ENCODE assay signal across 19 mouse cellular contexts in genomic region chr13:104091734-104092133, GRCm38 (mm10).
"Had no signal": no experiment of that assay in that cellular context is flagged by ENCODE, and none has a peak within 500 bp of the region (broad histone marks: within the 10 kb centered on the region; RNA-seq: fewer than 3 reads in every experiment).

No protein-coding gene starts in this region.

- H3K36me3 ChIP-seq: limb, embryonic 10.5 days; limb, embryonic 13.5 days; liver, embryonic 12.5 days; liver, embryonic 15.5 days; lung, embryonic 15.5 days; stomach, embryonic 15.5 days had no signal

- ATAC-seq: liver, embryonic 12.5 days had no signal

- H3K27ac ChIP-seq: layer of hippocampus, adult 2 months; limb, embryonic 10.5 days; limb, embryonic 13.5 days; liver, embryonic 12.5 days; liver, embryonic 15.5 days; lung, embryonic 15.5 days; stomach, embryonic 15.5 days had no signal

- H3K4me1 ChIP-seq: stomach, embryonic 15.5 days had no signal

- H3K4me3 ChIP-seq: layer of hippocampus, adult 2 months; limb, embryonic 10.5 days; limb, embryonic 13.5 days; liver, embryonic 12.5 days; liver, embryonic 15.5 days; lung, embryonic 15.5 days; megakaryocyte, embryonic 14.5 days; stomach, embryonic 15.5 days had no signal

- DNase-seq: kidney, adult 9 months; kidney, postnatal 14 days; kidney, postnatal 4 days; layer of hippocampus, adult 9-11 months; liver; lung, adult 18-20 months; lung, postnatal 10 days; lung, postnatal 36 days; midbrain, embryonic 14.5 days; thymus, adult 18-20 months; thymus, postnatal 4 days had no signal

- H3K27me3 ChIP-seq: limb, embryonic 13.5 days; liver, embryonic 12.5 days; liver, embryonic 15.5 days; lung, embryonic 15.5 days; megakaryocyte, embryonic 14.5 days; stomach, embryonic 15.5 days had no signal
